Mouse (Mus musculus): Measurements from ENCODE around the gene Pole. TPM values are rescaled to one million over a fixed set of nuclear protein-coding genes. Genes with fewer than 3 reads are reported as not detected.

The Pole gene
- 1 to 10 TPM; 1.3 TPM for total RNA-seq (2021)

DNA sequence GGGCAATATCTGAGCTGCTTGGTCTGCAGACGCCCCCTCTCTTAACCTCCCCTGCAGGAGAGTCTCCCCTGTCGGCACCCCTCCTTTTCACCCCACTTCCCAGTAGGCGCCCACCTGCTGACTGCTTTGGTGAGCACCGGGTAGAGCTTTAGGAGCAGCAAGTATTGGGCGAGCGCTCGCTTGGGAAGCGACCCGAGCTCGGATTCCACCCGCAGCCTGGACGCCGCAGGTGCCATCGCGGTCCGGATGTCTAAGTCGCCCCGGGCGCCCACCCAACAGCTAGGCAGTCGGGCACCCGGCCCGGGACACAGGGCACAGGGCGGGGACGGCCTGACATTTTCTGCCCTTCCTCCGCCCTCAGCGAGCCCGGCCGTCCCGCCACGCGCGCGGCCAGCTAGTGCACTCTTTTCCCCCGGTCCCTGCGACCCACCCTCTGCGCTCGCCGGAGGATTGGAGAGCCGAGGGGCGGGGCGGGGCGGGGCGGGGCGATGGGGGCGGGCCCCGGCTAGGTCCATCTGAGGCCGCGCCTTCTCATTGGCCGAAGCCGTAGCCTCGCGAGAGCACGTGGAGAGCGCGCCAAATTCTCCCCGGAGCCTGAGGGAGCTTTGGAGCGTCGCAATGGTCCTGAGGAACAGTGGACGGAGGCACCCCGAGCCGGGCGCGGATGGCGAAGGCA lies at the start of gene Pole, which contains the start of gene Pxmp2:
Pole (plus strand) TSS at position 537 of the 676 bp plus-strand sequence.
Pxmp2 (minus strand) TSS at position 417 of the 676 bp plus-strand sequence.
- DNase-seq (ENCODE audit: low spot score in 2 of 2) = peak; percentile 84 to 85
- intact Hi-C loops (cut with DNase I) = no loop called here

GRCm38 (mm10) chr5:110244091-110244490 lies 42.0 kb upstream of the Pole start:
- intact Hi-C loops (cut with DNase I) = no loop called here
- no peak for DNase-seq (ENCODE audit: low spot score in 2 of 2)

GRCm38 (mm10) chr5:110266941-110267340 lies 19.2 kb upstream of the Pole start:
- intact Hi-C loops (cut with DNase I) = no loop called here
- DNase-seq (ENCODE audit: low spot score in 2 of 2) = no peak

- DNase-seq (ENCODE audit: low spot score in 2 of 2) = peak; percentile 87 to 88
- intact Hi-C loops (cut with DNase I) = no loop called here
Measured at GRCm38 (mm10) chr5:110269141-110270101, 16.7 kb upstream of the Pole start, which contains the start of gene Pgam5. TSS of gene Pgam5 (minus strand) at chr5:110269913.

GRCm38 (mm10) chr5:110270242-110270641 lies 15.9 kb upstream of the Pole start:
- DNase-seq (ENCODE audit: low spot score in 2 of 2) = no peak
- intact Hi-C loops (cut with DNase I) = no loop called here

DNA sequence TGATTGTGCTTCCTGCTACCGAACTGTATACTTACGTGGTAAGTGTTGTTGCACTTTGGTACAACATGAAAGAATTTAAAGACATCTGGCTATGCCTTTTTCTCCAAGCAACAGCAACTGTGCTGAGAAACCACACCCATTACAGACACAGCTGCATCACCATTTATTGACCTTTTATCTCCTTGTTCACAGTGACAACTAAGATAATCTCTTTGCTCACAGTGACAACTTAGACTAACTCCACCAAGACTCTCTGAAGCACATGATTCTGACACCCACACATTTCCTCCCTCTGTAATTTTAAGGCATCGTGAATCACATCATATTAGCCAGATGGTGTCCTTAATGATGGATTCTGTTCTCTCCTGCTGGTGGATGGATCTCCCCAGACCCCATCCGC lies 12.0 kb upstream of the Pole start:
- DNase-seq (ENCODE audit: low spot score in 2 of 2) = no peak
- intact Hi-C loops (cut with DNase I) = no loop called here

DNA sequence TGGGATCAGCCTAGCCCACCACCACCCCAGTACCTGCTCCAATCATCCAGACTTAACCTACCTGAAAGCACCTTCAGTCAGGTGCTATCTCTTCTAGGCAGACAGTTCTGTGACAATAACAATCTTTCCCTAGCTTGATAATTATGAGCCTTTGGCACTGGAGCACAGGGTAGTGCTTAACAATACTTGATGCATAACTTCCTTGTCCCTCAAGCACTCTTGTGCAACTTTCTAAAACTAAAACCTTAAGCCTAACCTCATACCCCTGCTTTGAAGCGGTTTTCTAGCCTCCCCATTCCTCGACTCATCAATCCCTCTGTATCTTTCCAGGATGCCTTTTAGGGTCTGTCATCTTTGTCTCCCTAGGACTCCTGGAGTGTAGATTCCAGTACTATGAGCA lies 11.3 kb upstream of the Pole start:
- DNase-seq (ENCODE audit: low spot score in 2 of 2) = no peak
- intact Hi-C loops (cut with DNase I) = no loop called here

GRCm38 (mm10) chr5:110276391-110276790 lies 9.7 kb upstream of the Pole start:
- intact Hi-C loops (cut with DNase I) = no loop called here

DNA sequence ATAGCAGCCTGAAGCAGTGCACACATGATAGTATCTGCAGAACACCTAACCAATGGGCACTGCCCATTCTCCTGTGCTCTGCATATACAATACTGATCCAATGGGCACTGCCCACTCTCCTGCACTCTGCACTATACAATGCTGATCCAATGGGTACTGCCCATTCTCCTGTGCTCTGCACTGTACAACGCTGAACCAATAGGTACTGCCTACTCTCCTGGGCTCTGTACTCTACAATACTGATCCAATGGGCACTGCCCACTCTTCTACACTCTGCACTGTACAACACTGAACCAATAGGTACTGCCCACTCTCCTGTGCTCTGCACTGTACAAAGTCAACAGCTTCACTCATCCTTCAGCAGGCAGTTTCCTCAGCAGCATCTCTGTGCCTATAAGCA lies 9.2 kb upstream of the Pole start:
- DNase-seq (ENCODE audit: low spot score in 2 of 2) = no peak
- intact Hi-C loops (cut with DNase I) = no loop called here

More at GRCm38 (mm10) chr5:110276391-110276790, 9.7 kb upstream of the Pole start:
- DNase-seq (ENCODE audit: low spot score in 2 of 2) = no peak

DNA sequence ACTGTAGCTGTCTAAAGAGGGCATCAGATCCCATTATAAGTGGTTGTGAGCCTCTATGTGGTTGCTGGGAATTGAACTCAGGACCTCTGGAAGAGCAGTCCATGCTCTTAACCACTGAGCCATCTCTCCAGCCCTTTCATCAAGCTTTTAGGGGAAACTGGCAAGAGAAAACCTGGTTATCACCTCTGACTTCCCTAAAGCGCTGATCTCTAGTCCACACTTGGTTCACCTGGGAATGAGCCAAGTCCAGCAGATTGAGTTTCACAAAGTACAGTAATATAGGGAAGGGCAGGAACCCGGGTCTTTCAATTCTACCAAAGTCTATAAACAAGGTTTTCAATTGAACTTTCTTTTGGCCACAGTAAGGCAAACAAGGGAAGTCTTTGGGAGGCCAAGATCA lies 4.1 kb upstream of the Pole start:
- DNase-seq (ENCODE audit: low spot score in 2 of 2) = no peak
- intact Hi-C loops (cut with DNase I) = no loop called here

GRCm38 (mm10) chr5:110284536-110284935 lies 1.6 kb upstream of the Pole start:
- intact Hi-C loops (cut with DNase I) = no loop called here
- peak in 1 of 2 experiments; percentile 6 for DNase-seq (ENCODE audit: low spot score in 2 of 2)

- intact Hi-C loops (cut with DNase I) = no loop called here
- DNase-seq (ENCODE audit: low spot score in 2 of 2) = no peak
Measured at GRCm38 (mm10) chr5:110285156-110285555, 950 bp upstream of the Pole start.

DNA sequence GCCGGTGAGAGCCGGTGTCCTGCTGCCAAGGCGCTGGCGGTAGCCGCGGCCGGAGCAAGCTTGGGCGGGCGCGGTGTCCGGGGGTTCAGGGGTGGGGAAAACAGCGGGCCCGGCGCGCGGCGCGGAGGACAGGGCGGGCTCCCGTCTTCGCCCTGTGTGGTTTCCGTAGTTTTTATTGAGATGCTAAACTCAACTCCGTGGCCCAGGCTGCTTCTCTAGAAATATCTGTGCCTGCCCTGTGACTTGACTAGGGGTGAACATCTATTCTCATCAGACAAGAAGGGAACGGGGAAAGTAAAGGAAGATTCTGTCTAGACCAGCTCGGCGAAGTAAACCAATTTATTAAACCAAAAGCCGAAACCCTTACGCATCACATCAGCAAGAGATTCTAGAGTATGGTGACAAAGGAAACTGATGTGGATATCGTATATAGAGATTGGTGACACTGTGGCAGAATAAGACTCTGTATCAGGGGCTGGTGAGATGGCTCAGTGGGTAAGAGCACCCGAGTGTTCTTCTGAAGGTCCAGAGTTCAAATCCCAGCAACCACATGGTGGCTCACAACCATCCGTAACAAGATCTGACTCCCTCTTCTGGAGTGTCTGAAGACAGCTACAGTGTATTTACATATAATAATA lies 459 bp downstream of the Pole start:
- no peak for DNase-seq (ENCODE audit: low spot score in 2 of 2)

GRCm38 (mm10) chr5:110287084-110287475 lies 974 bp downstream of the Pole start:
- no peak for DNase-seq (ENCODE audit: low spot score in 2 of 2)

More for the DNA sequence above, 459 bp downstream of the Pole start:
- intact Hi-C loops (cut with DNase I) = no loop called here

DNA sequence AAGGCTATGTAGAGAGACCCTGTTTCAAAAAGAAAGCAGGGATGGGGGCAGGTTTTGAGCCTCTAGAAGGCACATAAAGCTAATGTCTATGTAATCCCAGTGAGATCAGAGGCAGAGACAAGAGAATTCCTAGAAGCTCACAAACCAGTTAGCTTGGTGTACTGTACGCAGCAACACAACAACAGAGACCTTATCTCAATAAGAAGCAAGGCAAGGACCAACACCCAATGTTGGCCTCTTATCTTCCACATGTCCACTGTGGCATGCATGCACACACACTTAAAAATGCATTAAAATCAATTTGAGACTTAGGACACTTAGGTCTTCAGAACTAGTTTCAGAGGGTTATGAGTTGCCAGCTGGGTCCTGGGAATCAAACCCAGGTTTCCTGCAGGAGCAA lies 5.5 kb downstream of the Pole start:
- intact Hi-C loops (cut with DNase I) = no loop called here
- DNase-seq (ENCODE audit: low spot score in 2 of 2) = no peak

More at GRCm38 (mm10) chr5:110287084-110287475, 974 bp downstream of the Pole start:
- intact Hi-C loops (cut with DNase I) = no loop called here

DNA sequence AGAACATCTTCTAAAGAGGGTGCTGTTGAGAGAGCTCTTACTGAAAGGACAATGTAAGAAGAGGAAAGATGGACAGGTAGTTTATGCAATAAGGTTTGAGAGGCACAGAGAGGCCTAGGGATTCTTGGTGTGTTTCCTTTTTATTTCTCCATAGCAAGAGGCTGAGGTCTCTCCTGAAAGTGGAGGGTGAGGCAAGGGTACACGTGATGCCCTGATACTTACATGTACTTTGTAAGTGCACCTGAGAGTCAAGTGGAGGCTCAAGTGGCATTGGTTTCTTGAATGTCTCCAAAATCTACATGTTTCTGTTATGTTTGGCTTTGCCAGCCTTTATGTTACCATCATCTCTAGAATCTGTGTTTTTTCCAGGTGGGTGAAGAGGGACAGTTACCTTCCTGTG lies 10.5 kb downstream of the Pole start:
- DNase-seq (ENCODE audit: low spot score in 2 of 2) = no peak
- intact Hi-C loops (cut with DNase I) = no loop called here

- no peak for DNase-seq (ENCODE audit: low spot score in 2 of 2)
- intact Hi-C loops (cut with DNase I) = no loop called here
Measured at GRCm38 (mm10) chr5:110300591-110300990, 14.5 kb downstream of the Pole start.

DNA sequence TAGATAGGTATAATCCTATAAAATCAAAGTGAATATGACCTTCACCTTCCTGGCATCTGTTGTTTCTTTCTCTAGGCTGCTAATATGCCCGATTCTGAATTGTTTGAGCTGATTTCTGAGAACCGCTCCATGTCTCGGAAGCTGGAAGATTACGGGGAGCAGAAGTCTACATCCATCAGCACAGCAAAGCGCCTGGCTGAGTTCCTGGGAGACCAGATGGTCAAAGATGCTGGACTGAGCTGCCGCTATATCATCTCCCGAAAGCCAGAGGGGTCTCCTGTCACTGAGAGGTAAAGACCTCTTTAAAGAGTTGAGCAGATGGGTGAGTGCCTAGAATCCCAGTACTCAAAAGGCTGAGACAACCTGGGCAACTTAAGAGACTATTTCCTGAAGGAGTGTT lies 22.8 kb downstream of the Pole start:
- intact Hi-C loops (cut with DNase I) = no loop called here
- no peak for DNase-seq (ENCODE audit: low spot score in 2 of 2)

GRCm38 (mm10) chr5:110313127-110313526 lies 27.0 kb downstream of the Pole start:
- intact Hi-C loops (cut with DNase I) = no loop called here
- DNase-seq (ENCODE audit: low spot score in 2 of 2) = no peak

DNA sequence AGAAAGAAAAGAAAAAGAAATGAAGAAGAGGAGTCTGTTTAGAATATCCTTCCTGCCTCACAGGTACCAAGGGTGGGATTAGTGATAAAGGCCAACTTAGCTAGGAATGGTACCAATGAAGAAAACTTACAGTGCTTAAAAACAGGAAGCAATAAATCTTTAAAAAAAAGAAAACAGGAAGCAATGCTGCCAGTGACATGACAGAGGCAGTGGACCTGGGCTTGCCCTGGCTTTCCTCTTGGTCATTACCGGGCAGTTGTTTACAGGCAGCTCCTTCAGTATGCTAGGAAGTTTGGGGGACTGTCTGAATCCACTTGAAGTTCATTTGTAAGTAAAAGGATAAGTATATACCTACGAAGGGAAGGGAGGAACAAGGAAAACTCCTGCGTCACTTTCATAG lies 44.4 kb downstream of the Pole start:
- intact Hi-C loops (cut with DNase I) = no loop called here
- no peak for DNase-seq (ENCODE audit: low spot score in 2 of 2)

Measured in left cerebral cortex, postnatal 25 days (tissue).